Mouse (Mus musculus) colon, adult 2 months (tissue): ENCODE data around the gene Rpl9-ps6. TPM values are rescaled to one million over a fixed set of nuclear protein-coding genes. Genes with fewer than 3 reads are reported as not detected.

Source experiments
- polyA plus RNA-seq: library from polyadenylated mRNA; depleted of rRNA; stranded (reverse); fragments of >200 nt; gene quantifications from 2 replicates; pipeline ENCODE4 v1.2.3, GENCODE M21; 2012; rRNA removed

Gene Rpl9-ps6
- 2.4 and 5.4 TPM in 2 replicates for polyA plus RNA-seq

DNA sequence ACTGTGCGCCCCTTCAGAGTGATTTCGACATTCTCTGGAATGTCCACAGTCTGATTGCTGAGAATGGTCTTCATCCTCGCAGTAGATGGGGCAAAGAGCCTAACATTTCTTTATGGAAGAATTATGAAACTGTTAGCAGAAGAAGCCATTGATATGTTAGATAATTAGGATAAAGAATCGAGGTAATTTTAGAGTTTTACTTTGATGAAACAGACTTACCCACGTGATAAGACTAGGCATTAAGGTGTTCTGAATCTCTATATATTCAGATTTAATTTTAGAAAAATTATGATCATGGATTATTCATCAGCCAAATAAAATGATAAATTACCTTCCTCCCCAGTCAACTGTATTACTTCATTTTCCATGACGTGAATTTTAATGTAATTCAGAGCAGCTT lies at the start of gene Rpl9-ps6:
Gene Rpl9-ps6, minus strand, starts transcription at position 101 of the 400 bp plus-strand sequence.

DNA sequence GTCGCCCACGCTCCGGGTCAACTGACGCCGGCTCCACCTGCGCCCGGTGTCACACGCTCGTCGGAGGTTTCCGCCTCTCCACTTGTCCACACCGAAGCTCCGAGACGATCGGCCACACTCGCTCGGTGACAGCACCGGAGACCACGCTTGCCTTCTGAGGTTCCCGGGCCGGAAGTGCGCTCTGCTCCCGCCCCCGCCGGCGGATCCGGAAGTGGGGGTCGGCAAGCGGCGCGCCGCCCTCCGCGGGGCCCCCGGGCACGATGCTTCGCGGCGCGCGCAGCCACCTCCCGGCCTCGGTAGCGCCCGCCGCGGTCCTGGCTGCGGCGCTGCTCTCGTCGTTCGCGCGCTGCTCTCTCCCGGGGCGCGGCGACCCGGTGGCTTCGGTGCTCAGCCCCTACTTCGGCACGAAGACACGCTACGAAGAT lies 19.3 kb upstream of the Rpl9-ps6 start, which contains the start of gene Minpp1:
Gene Minpp1, plus strand, starts transcription at position 89 of the 425 bp plus-strand sequence.

Other genes with a start within 250 kb of the Rpl9-ps6 start
- gene Sgms1, start 76.9 kb downstream of the Rpl9-ps6 start, polyA plus RNA-seq = 14.2 and 16.0 TPM in 2 replicates
- 93.4 and 101 TPM in 2 replicates for gene Minpp1, start 19.2 kb upstream of the Rpl9-ps6 start, polyA plus RNA-seq
- 43.9 and 44.9 TPM in 2 replicates for gene Papss2, start 129.2 kb upstream of the Rpl9-ps6 start, polyA plus RNA-seq